Mouse (Mus musculus) cerebellum, postnatal 10 days (tissue): Measurements from ENCODE around the gene Mid1.
A peak's percentile ranks its signal among the peaks of the same experiment; 100 is the strongest.
"Not testable (repeated sequence)": the region's sequence is repeated elsewhere in the genome, so short reads cannot be mapped to it uniquely, and the experiment has no call there.

Experiments used
- DNase-seq, 2 experiments: peaks; one replicate each; pipeline ENCODE4 v3.0.0; 2021; ENCODE audit warnings: mixed read lengths in 2 of 2

The Mid1 gene

DNA sequence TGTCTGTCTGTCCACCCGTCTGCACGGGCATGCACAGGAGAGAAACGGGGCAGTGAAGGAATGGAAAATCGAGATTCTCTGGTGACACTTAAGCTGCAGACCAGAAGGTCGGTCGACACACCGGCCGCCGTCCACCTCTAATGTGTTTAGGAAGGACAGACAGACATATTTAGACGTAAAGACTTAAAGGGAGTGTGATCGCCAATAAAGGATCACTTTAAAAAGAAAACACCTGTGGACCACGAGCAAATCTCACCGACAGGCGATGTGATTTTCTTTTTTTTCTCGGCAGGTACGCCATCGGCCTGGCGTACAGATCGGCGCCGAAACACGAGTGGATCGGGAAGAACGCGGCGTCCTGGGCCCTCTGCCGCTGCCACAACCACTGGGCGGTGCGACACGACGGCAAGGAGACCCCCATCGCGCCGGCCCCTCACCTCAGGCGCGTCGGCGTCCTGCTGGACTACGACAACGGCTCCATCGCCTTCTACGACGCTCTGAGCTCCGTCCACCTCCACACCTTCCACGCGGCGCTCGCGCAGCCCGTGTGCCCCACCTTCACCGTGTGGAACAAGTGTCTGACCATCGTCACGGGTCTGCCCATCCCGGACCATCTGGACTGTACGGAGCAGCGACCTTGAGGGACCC, 303.7 kb downstream of the Mid1 start:
- peak in 1 of 2 experiments; percentile 60 for DNase-seq

DNA sequence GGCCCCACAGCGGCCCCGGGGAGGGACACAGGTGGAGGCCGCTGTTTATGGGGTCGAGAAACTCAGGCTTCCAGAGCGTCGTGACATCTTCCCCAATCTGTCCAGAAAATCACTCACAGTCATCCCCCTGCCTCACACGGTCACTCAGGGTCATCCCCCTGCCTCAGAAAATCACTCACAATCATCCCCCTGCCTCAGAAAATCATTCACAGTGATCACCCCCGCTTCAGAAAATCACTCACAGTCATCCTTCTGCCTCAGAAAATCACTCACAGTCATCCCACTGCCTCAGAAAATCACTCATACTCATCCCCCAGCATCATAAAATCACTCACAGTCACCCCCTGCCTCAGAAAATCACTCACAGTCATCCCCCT, 304.2 kb downstream of the Mid1 start:
- not testable (repeated sequence) for DNase-seq

DNA sequence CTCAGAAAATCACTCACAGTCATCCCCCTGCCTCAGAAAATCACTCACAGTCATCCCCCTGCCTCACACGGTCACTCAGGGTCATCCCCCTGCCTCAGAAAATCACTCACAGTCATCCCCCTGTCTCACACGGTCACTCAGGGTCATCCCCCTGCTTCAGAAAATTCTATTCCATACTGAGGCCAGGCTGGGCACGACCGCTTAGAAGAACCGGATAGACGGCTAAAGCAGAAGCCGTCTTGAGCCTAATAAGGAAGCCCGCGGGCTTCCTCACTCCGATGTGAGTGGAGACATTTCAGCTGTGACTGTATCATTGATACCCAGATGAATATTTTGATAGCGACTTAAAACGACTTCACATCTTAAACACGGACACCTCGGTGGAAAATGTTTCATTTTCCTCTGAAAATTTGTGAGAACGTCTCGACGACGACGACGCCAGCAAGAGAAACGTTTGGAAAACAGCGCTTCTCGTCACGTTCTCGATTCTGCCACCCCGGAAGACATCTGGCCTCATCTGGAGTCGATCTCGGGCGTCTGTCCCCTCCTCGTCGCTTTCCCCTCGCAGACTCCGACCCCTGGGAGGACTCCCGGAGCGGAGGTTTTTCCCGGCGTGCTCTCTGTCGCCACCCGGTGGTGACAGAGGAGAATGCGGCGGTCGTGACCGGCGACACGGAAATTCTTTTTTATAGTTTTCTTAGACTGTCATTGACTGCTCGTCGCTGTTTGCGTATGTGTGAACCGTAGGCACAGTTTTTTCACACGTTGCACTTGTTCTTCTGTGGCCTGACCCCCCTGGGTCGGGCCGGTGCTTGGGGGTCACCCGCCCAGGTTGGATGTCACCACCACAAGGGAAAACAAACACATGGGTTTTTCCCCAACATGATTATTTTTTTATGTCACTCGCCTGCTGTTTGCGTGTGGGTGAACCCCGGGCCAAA, 305.0 kb downstream of the Mid1 start:
- peak; percentile 81 for DNase-seq

DNA sequence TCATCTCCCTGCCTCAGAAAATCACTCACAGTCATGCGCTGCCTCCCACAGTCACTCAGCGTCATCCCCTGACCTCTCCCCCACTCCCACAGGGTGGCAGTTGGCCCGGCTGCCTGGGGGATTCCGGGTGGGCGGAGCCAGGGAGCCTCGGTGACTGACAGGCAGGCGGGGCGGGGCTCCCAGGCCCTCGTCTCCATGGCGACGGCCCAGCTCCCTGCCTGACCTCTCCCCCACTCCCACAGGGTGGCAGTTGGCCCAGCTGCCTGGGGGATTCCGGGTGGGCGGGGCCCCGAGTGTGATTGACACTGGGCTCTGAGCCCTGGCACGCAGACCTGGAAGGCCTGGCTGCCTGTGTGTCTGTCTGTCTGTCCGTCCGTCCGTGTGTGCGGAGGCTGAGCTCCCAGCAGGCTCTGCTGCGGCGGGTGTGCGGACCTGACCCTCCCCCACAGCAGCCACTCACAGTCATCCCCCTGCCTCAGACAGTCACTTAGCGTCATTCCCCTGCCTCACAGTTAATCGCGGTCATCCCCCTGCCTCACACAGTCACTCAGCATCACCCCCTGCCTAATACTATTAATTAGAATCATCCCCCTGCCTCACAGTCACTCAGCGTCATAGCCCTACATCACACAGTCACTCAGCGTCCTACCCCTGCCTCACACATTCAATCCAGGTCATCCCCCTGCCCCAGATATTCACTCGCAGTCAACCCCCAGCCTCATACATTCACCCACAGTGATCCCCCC, 306.3 kb downstream of the Mid1 start:
- DNase-seq = peak; percentile 96 to 100

DNA sequence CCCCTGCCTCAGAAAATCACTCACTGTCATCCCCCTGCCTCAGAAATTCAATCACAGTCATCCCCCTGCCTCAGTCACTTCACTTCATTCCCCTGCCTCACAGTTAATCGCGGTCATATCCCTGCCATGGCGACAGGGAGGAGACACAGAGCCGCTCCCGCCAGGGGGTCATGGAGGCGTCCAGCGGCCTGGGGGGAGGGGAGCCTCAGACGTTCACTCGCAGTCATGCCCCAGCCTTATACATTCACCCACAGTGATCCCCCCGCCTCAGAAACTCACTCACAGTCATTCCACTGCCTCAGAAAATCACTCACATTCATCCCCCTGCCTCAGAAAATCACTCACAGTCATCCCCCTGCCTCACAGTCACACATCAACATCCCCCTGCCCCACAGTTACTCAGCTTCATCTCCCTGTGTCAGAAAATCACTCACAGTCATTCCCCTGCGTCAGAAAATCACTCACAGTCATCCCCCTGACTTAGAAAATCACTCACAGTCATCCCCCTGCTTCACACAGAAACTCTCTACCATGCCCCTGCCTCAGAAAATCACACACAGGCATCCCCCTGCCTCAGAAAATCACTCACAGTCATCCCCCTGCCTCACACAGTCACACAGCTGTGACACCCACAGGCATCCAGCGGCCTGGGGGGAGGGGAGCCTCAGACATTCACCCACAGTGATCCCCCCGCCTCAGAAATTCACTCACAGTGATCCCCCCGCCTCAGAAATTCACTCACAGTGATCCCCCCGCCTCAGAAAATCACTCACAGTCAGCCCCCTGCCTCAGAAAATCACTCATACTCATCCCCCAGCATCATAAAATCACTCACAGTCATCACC, 307.3 kb downstream of the Mid1 start:
- DNase-seq = peak in 1 of 2 experiments; percentile 62

DNA sequence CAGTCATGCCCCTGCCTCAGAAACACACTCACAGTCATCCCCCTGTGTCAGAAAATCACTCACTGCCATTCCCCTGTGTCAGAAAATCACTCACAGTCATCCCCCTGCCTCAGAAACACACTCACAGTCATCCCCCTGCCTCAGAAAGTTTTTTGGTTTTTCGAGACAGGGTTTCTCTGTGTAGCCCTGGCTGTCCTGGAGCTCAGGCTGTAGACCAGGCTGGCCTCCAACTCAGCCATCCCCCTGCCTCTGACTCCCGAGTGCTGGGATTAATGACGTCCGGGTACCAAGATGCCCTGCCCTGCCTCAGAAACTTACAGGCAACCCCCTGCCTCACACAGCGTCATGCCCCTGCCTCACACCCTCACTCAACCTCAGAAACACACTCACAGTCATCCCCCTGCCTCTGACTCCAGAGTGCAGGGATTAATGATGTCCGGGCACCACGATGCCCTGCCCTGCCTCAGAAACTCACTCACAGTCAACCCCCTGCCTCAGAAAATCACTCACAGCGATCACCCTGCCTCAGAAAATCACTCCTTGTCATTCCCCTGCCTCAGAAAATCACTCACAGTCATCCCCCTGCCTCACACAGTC, 308.1 kb downstream of the Mid1 start:
- DNase-seq = peak in 1 of 2 experiments; percentile 44

DNA sequence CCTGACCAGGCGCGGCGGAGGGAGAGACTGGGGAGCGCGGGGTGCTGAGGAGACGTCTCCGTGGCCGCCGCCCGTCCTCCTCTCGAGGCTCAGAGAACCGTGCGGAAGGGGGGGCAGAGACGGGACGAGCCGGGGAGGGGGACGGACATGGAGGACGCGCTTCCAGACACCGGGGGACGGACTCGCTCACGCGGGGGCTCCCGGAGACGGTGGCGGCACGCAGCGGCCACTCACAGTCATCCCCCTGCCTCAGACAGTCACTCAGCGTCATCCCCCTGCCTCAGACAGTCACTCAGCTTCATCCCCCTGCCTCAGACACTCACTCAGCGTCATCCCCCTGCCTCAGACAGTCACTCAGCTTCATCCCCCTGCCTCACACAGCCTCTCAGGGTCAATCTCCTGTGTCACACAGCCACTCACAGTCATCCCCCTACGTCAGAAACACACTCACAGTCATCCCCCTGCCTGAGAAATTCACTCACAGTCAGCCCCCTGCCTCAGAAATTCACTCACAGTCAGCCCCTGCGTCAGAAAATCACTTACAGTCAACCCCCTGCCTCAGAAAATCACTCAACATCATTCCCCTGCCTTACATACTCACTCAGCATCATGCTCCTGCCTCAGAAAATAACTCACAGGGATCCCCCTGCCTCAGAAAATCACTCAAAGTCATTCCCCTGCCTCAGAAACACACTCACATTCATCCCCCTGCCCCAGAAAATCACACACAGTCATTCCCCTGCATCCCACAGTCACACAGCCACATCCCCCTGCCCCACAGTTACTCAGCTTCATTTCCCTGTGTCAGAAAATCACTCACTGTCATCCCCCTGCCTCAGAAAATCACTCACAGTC, 309.2 kb downstream of the Mid1 start:
- peak; percentile 55 to 71 for DNase-seq

DNA sequence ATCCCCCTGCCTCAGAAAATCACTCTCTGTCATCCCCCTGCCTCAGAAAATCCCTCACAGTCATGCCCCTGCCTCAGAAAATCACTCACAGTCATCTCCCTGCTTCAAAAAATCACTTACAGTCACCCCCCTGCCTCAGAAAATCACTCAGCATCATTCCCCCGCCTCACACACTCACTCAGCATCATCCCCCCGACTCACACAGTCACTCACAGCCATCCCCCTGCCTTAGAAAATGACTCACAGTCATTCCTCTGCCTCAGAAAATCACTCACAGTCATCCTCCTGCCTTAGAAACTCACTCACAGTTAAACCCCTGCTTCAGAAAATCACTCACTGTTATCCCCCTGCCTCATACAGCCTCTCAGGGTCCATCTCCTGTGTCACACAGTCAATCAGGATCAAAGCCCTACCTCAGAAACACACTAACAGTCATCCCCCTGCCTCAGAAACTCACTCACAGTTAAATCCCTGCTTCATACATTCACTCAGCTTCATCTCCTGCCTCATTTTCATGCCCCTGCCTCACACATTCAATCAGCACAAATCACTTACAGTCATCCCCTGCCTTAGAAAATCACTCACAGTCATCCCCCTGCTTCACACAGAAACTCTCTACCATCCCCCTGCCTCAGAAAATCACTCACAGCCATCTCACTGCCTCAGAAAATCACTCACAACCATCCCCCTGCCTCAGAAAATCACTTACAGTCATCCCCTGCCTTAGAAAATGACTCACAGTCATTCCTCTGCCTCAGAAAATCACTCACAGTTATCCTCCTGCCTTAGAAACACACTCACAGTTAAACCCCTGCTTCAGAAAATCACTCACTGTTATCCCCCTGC, 310.1 kb downstream of the Mid1 start:
- peak in 1 of 2 experiments; percentile 18 for DNase-seq

DNA sequence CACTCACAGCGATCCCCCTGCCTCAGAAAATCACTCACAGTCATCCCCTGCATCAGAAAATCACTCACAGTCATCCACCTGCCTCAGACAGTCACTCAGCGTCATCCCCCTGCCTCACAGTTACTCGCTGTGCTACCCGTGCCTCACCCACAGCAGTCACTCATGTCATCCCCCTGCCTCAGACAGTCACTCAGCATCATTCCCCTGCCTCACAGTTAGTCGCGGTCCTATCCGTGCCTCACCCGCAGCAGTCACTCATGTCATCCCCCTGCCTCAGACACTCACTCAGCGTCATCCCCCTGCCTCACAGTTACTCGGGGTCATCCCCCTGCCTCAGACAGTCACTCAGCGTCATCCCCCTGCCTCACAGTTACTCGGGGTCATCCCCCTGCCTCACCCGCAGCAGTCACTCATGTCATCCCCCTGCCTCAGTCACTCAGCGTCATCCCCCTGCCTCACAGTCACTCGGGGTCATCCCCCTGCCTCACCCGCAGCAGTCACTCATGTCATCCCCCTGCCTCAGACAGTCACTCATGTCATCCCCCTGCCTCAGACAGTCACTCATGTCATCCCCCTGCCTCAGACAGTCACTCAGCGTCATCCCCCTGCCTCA, 311.0 kb downstream of the Mid1 start:
- peak in 1 of 2 experiments; percentile 39 for DNase-seq

DNA sequence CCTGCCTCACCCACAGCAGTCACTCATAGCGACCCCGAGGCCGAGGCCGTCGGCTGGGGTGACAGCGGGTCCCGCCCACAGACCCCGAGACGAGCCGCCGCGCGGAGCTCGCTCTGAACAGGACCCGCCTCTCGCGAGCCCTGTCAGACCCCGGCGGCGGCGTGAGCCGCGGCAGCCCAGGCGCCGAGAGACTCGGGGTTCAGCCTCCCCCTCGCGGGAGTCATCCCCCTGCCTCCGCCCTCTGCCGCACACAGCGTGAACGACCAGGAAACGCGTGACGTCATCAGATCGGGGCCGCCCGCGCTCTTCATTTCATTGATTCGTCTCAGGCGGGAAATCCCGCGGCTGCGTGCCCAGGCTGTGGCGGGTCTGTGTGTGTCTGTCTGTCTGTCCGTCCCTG, 311.9 kb downstream of the Mid1 start:
- peak; percentile 91 to 93 for DNase-seq

DNA sequence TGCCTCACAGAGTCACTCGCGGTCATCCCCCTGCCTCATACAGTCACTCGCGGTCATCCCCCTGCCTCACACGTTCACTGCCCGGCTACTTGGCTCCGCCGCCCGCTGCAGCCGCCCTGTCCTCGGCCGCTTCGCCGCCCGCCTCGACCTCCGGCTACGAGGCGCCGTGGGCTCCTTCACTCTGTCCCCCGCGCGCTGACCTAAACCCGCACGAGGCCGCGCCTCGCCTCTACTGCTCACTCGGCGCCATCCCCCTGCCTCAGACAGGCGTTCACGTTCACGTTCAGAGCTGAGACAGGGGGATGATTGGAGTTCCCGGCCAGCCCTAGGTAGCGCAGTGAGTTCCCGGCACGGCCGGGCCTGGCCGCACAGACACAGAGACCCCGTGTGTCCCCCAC, 312.5 kb downstream of the Mid1 start:
- not testable (repeated sequence) for DNase-seq

DNA sequence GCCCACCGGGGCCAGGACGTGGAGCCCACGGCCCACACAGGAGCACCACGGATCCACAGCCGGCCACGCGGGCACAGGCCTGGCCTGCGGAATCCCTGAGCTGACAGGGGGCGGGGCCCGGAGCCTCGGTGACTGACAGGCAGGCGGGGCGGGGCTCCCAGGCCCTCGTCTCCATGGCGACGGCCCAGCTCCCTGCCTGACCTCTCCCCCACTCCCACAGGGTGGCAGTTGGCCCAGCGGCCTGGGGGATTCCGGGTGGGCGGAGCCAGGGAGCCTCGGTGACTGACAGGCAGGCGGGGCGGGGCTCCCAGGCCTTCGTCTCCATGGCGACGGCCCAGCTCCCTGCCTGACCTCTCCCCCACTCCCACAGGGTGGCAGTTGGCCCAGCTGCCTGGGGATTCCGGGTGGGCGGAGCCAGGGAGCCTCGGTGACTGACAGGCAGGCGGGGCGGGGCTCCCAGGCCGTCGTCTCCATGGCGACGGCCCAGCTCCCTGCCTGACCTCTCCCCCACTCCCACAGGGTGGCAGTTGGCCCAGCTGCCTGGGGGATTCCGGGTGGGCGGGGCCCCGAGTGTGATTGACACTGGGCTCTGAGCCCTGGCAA, 313.0 kb downstream of the Mid1 start:
- DNase-seq = peak; percentile 100

DNA sequence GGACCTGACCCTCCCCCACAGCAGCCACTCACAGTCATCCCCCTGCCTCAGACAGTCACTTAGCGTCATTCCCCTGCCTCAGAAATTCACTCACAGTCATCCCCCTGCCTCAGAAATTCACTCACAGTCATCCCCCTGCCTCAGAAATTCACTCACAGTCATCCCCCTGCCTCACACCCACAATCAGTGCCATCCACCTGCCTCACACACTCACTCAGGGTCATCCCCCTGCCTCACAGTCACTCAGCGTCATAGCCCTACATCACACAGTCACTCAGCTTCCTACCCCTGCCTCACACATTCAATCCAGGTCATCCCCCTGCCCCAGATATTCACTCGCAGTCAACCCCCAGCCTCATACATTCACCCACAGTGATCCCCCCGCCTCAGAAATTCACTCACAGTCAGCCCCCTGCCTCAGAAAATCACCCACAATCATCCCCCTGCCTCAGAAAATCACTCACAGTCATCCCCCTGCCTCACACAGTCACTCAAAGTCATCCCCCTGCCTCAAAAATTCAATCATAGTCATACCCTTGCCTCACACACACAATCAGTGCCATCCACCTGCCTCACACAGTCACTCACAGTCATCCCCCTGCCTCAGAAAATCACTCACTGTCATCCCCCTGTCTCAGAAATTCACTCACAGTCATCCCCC, 313.7 kb downstream of the Mid1 start:
- DNase-seq = not testable (repeated sequence)

DNA sequence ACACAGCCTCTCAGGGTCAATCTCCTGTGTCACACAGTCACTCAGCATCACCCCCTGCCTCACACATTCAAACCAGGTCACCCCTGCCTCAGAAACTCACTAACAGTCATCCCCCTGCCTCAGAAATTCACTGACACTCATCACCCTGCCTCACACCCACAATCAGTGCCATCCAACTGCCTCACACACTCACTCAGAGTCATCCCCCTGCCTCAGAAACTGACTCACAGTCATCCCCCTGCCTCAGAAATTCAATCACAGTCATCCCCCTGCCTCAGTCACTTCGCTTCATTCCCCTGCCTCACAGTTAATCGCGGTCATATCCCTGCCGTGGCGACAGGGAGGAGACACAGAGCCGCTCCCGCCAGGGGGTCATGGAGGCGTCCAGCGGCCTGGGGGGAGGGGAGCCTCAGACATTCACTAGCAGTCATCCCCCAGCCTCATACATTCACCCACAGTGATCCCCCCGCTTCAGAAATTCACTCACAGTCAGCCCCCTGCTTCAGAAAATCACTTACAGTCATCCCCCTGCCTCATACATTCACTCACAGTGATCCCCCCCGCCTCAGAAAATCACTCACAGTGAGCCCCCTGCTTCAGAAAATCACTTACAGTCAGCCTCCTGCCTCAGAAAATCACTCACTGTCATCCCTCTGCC, 314.4 kb downstream of the Mid1 start:
- peak; percentile 59 to 60 for DNase-seq

DNA sequence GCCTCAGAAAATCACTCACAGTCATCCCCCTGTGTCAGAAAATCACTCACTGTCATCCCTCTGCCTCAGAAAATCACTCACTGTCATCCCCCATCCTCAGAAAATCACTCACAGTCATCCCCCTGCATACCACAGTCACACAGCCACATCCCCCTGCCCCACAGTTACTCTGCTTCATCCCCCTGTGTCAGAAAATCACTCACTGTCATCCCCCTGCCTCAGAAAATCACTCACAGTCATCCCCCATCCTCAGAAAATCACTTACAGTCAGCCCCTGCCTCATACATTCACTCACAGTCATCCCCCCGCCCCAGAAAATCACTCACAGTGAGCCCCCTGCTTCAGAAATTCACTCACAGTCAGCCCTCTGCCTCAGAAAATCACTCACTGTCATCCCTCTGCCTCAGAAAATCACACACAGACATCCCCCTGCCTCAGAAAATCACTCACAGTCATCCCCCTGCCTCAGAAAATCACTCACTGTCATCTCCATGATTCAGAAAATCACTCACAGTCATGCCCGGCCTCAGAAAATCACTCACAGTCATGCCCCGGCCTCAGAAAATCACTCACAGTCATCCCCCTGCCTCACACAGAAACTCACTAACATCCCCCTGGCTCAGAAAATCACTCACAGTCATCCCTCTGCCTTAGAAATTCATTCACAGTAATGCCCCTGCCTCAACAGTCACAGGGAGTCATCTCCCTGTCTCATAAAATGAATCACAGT, 315.1 kb downstream of the Mid1 start:
- DNase-seq = not testable (repeated sequence)

DNA sequence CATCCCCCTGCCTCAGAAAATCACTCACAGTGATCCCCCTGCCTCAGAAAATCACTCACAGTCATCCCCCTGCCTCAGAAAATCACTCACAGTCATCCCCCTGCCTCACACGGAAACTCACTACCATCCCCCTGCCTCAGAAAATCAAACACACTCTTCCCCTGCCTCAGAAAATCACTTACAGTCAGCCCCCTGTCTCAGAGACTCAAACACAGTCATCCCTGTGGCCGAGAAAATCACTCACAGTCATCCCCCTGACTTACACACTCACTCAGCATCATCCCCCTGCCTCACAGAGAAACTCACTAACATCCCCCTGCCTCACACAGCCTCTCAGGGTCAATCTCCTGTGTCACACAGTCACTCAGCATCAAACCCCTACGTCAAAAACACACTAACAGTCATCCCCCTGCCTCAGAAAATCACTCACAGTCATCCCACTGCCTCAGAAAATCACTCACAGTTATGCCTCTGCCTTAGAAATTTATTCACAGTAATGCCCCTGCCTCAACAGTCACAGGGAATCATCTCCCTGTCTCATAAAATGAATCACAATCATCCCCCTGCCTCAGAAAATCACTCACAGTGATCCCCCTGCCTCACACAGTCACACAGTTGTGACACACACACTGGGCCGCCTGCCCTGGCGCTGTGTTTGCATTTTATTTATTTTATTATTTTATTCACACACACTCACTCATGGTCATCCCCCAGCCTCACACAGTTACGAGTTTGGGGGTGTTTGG, 315.8 kb downstream of the Mid1 start:
- not testable (repeated sequence) for DNase-seq

DNA sequence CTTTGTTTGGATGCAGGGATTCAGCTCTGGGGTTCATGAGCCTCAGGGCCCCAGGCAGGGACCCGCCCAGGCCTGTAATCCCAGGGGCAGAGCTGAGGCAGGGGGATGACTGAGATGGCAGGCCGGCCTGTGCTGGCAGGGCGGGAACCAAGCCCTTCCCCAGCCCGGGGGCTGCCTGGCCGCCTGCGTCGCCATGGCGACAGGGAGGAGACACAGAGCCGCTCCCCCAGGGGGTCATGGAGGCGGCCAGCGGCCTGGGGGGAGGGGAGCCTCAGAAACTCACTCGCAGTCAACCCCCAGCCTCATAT, 316.3 kb downstream of the Mid1 start:
- peak in 1 of 2 experiments; percentile 38 for DNase-seq
